Mouse (Mus musculus) hindbrain, postnatal 0 days (tissue): ENCODE results near the gene Angptl4. TPM values are rescaled to one million over a fixed set of nuclear protein-coding genes. Genes with fewer than 3 reads are reported as not detected.

ENCODE experiments used
- ATAC-seq: fragments of 200-750 bp; cut with Nextera tagmentation; 2 replicates; pipeline ENCODE4 v1.8.0; 2017; ENCODE audit warnings: mild to moderate bottlenecking, moderate TSS enrichment, moderate library complexity
- DNase-seq: peaks from one replicate; pipeline ENCODE4 v3.0.0-alpha.2; 2015; ENCODE audit warnings: low spot score
- H3K27ac ChIP-seq: fragments of 300-500 bp; sonication (generic); 2 replicates; pipeline ENCODE4 v1.5.1; 2014; ENCODE audit warnings: mild to moderate bottlenecking
- H3K27me3 ChIP-seq: fragments of 300-500 bp; sonication (generic); 2 replicates; pipeline ENCODE4 v1.6.1; 2014; ENCODE audit warnings: low read length, mixed read lengths; ENCODE audit not compliant: insufficient read depth
- H3K36me3 ChIP-seq: fragments of 300-500 bp; sonication (generic); 2 replicates; pipeline ENCODE4 v1.6.1; 2014; ENCODE audit warnings: low read length, mixed read lengths; ENCODE audit not compliant: insufficient read depth
- H3K4me1 ChIP-seq: fragments of 300-500 bp; sonication (generic); 2 replicates; pipeline ENCODE4 v1.6.1; 2014; ENCODE audit warnings: antibody characterized with exemption, low read length, mixed read lengths; ENCODE audit not compliant: insufficient read depth
- H3K4me2 ChIP-seq: fragments of 300-500 bp; sonication (generic); 2 replicates; pipeline ENCODE4 v1.6.1; 2014; ENCODE audit warnings: low read depth, mild to moderate bottlenecking, low read length, moderate library complexity, mixed read lengths
- H3K4me3 ChIP-seq: fragments of 300-500 bp; sonication (generic); 2 replicates; pipeline ENCODE4 v1.5.1; 2014; ENCODE audit warnings: low read length
- H3K9ac ChIP-seq: fragments of 300-500 bp; sonication (generic); replicated peaks from 2 replicates; pipeline ENCODE4 v1.6.1; 2014; ENCODE audit warnings: mild to moderate bottlenecking, low read length, moderate library complexity, mixed read lengths
- H3K9me3 ChIP-seq: fragments of 300-500 bp; sonication (generic); 2 replicates; pipeline ENCODE4 v1.6.1; 2016; ENCODE audit warnings: low read length, mixed read lengths
- CTCF ChIP-seq: IDR thresholded peaks from 2 replicates; pipeline ENCODE4 v1.5.1; 2016; ENCODE audit warnings: antibody characterized with exemption, control low read depth, low read depth
- WGBS: fragments of 180-500 bp; shearing (Covaris S2); extraction: QIAGEN DNeasy Blood & Tissue Kit; methylation state at CpG from one replicate; pipeline ENCODE4 v1.1.7; 2014; 5-methylcytosine and 5-hydroxymethylcytosine counted together
- polyA plus RNA-seq: library from polyadenylated mRNA; unstranded; fragments of >200 nt; fragmentation: Nextera tagmentation; extraction: Ambion mirVana; gene quantifications from 2 replicates; pipeline ENCODE4 v1.2.1, GENCODE M21; 2015
- total RNA-seq: library from RNA; depleted of rRNA; stranded (reverse); fragments of >200 nt; gene quantifications from 2 replicates; pipeline ENCODE4 v1.2.3, GENCODE M21; 2014

Angptl4 gene
- total and polyA plus RNA-seq, 2 experiments from 2014 or later: 24.7 to 31.9 TPM

- Histone ChIP-seq H3K27ac (peak within 1 kb of the TSS; percentile 100), H3K9ac (peak within 1 kb of the TSS; percentile 99), H3K4me3 (peak within 1 kb of the TSS; percentile 87), H3K4me1 (peaks cover 31% of the 10 kb centered on the region), H3K36me3 (no peaks in the 10 kb centered on the region), H3K9me3 (no peaks in the 10 kb centered on the region), H3K4me2 (peak within 1 kb of the TSS; percentile 83), H3K27me3 (no peaks in the 10 kb centered on the region)
- 6% methylated on average over 35 of the region's 35 CpGs for WGBS
- DNase-seq (peak; percentile 100), ATAC-seq (peak; percentile 99)
- TF ChIP-seq CTCF: peak; percentile 44
Measured at GRCm38 (mm10) chr17:33760255-33761165, 21.1 kb downstream of the Angptl4 start, which contains the start of gene Rab11b. Gene Rab11b (minus strand): TSS chr17:33760530.

GRCm38 (mm10) chr17:33759767-33760254, 21.8 kb downstream of the Angptl4 start:
- H3K27me3 ChIP-seq: no peaks in the 10 kb centered on the region
- peak overlapping the region; percentile 100 for H3K27ac ChIP-seq
- H3K4me1 ChIP-seq: peaks cover 33% of the 10 kb centered on the region
- peak overlapping the region; percentile 87 for H3K4me3 ChIP-seq
- WGBS: under 1% methylated on average over 37 of the region's 38 CpGs
- peak; percentile 78 for ATAC-seq
- peak overlapping the region; percentile 99 for H3K9ac ChIP-seq
- no peak for TF ChIP-seq CTCF
- peak overlapping the region; percentile 83 for H3K4me2 ChIP-seq
- DNase-seq: peak; percentile 88
- H3K36me3 ChIP-seq: no peaks in the 10 kb centered on the region
- H3K9me3 ChIP-seq: no peaks in the 10 kb centered on the region

- Histone ChIP-seq H3K4me3 (no peak overlapping the region), H3K27me3 (no peaks in the 10 kb centered on the region), H3K9ac (peak overlapping the region; percentile 4; the same call in 1 of the 2 replicates), H3K4me2 (0 out of 2 replicates have a peak overlapping the region, but pooled peaks have one; percentile 13), H3K9me3 (no peaks in the 10 kb centered on the region), H3K36me3 (no peaks in the 10 kb centered on the region), H3K4me1 (peaks cover 39% of the 10 kb centered on the region), H3K27ac (peak overlapping the region; percentile 20; the same call in 1 of the 2 replicates)
- ATAC-seq (no peak), DNase-seq (no peak)
- WGBS: 68% methylated on average over 4 of the region's 4 CpGs
- TF ChIP-seq CTCF: no peak
Measured at GRCm38 (mm10) chr17:33757231-33757630, 24.4 kb downstream of the Angptl4 start.

GRCm38 (mm10) chr17:33756108-33756790, 25.4 kb downstream of the Angptl4 start:
- H3K27me3 ChIP-seq: no peaks in the 10 kb centered on the region
- 0 out of 2 replicates have a peak overlapping the region, but pooled peaks have one; percentile 21 for H3K9ac ChIP-seq
- no peak for TF ChIP-seq CTCF
- no peak for ATAC-seq
- peak overlapping the region; percentile 41; the same call in 1 of the 2 replicates for H3K27ac ChIP-seq
- 0 out of 2 replicates have a peak, but pooled peaks cover 2% of the 10 kb centered on the region for H3K36me3 ChIP-seq
- H3K4me1 ChIP-seq: peaks cover 39% of the 10 kb centered on the region
- H3K4me3 ChIP-seq: no peak overlapping the region
- no peak for DNase-seq
- 56% methylated on average over 3 of the region's 3 CpGs for WGBS
- no peaks in the 10 kb centered on the region for H3K9me3 ChIP-seq
- 0 out of 2 replicates have a peak overlapping the region, but pooled peaks have one; percentile 7 for H3K4me2 ChIP-seq

- DNase-seq: no peak
- no peak for ATAC-seq
- peak overlapping the region; percentile 41; the same call in 1 of the 2 replicates for H3K27ac ChIP-seq
- WGBS: 53% methylated on average over 10 of the region's 10 CpGs
- no peak overlapping the region for H3K4me3 ChIP-seq
- H3K9me3 ChIP-seq: no peaks in the 10 kb centered on the region
- no peaks in the 10 kb centered on the region for H3K27me3 ChIP-seq
- peaks cover 39% of the 10 kb centered on the region for H3K4me1 ChIP-seq
- 0 out of 2 replicates have a peak, but pooled peaks cover 5% of the 10 kb centered on the region for H3K36me3 ChIP-seq
- H3K9ac ChIP-seq: 0 out of 2 replicates have a peak overlapping the region, but pooled peaks have one; percentile 21
- 0 out of 2 replicates have a peak overlapping the region, but pooled peaks have one; percentile 7 for H3K4me2 ChIP-seq
- no peak for TF ChIP-seq CTCF
Measured at GRCm38 (mm10) chr17:33755418-33756107, 26.1 kb downstream of the Angptl4 start.

GRCm38 (mm10) chr17:33754656-33755055, 27.0 kb downstream of the Angptl4 start:
- Histone ChIP-seq H3K36me3 (0 out of 2 replicates have a peak, but pooled peaks cover 5% of the 10 kb centered on the region), H3K9ac (no peak overlapping the region), H3K27me3 (no peaks in the 10 kb centered on the region), H3K4me3 (no peak overlapping the region), H3K27ac (no peak overlapping the region), H3K4me2 (no peak overlapping the region), H3K9me3 (no peaks in the 10 kb centered on the region), H3K4me1 (peaks cover 39% of the 10 kb centered on the region)
- peak; percentile 24; the same call in 1 of the 2 replicates for TF ChIP-seq CTCF
- ATAC-seq (no peak), DNase-seq (no peak)
- WGBS: 79% methylated on average over 1 of the region's 1 CpGs
